Mouse (Mus musculus) large intestine, adult 2 months (tissue): ENCODE data around the gene Zbtb26. TPM values are rescaled to one million over a fixed set of nuclear protein-coding genes. Genes with fewer than 3 reads are reported as not detected.

Experiments
- DNase-seq: peaks from one replicate; pipeline ENCODE4 v3.0.0-alpha.2; 2012; ENCODE audit warnings: low read depth, low spot score
- WGBS: fragments of 180-500 bp; shearing (Covaris S2); methylation state at CpG from one replicate; pipeline ENCODE4 v1.1.7; 2018; 5-methylcytosine and 5-hydroxymethylcytosine counted together
- polyA plus RNA-seq: library from polyadenylated mRNA; depleted of rRNA; stranded (reverse); fragments of >200 nt; gene quantifications from 2 replicates; pipeline ENCODE4 v1.2.3, GENCODE M21; 2012; rRNA removed

Zbtb26 gene
- 0.97 and 2.1 TPM in 2 replicates for polyA plus RNA-seq

GRCm38 (mm10) chr2:37442611-37443591, at the start of gene Zbtb26, which contains the start of the genes Zbtb6 and Rabgap1:
TSS of gene Zbtb26 (minus strand) at chr2:37443135.
TSS of gene Zbtb6 (minus strand) at chr2:37443171.
TSS of gene Rabgap1 (plus strand) at chr2:37443279.
- peak; percentile 92 for DNase-seq
- WGBS: 1% methylated on average over 51 of the region's 51 CpGs

GRCm38 (mm10) chr2:37488956-37489355, 46.0 kb upstream of the Zbtb26 start:
- DNase-seq: no peak
- 87% methylated on average over 2 of the region's 2 CpGs for WGBS

GRCm38 (mm10) chr2:37486408-37486807, 43.5 kb upstream of the Zbtb26 start:
- no peak for DNase-seq

- 81% methylated on average over 1 of the region's 1 CpGs for WGBS
- peak; percentile 16 for DNase-seq
Measured at GRCm38 (mm10) chr2:37485370-37485769, 42.4 kb upstream of the Zbtb26 start.

GRCm38 (mm10) chr2:37484165-37484564, 41.2 kb upstream of the Zbtb26 start:
- no peak for DNase-seq
- WGBS: 66% methylated on average over 2 of the region's 2 CpGs

- 88% methylated on average over 2 of the region's 2 CpGs for WGBS
- DNase-seq: no peak
Measured at GRCm38 (mm10) chr2:37480039-37480438, 37.1 kb upstream of the Zbtb26 start.

GRCm38 (mm10) chr2:37479559-37479958, 36.6 kb upstream of the Zbtb26 start:
- no peak for DNase-seq

- DNase-seq: no peak
- WGBS: 77% methylated on average over 4 of the region's 4 CpGs
Measured at GRCm38 (mm10) chr2:37466266-37466665, 23.3 kb upstream of the Zbtb26 start.

GRCm38 (mm10) chr2:37460707-37461106, 17.8 kb upstream of the Zbtb26 start:
- DNase-seq: no peak
- 97% methylated on average over 4 of the region's 4 CpGs for WGBS

GRCm38 (mm10) chr2:37452376-37452760, 9.4 kb upstream of the Zbtb26 start:
- 1% methylated on average over 24 of the region's 24 CpGs for WGBS
- DNase-seq: no peak

GRCm38 (mm10) chr2:37451667-37452375, 8.9 kb upstream of the Zbtb26 start:
- WGBS: 5% methylated on average over 43 of the region's 44 CpGs

GRCm38 (mm10) chr2:37431609-37432008, 11.3 kb downstream of the Zbtb26 start:
- DNase-seq: no peak

More at GRCm38 (mm10) chr2:37451667-37452375, 8.9 kb upstream of the Zbtb26 start:
- DNase-seq: peak; percentile 84

GRCm38 (mm10) chr2:37430593-37431464, 12.1 kb downstream of the Zbtb26 start:
- under 1% methylated on average over 38 of the region's 38 CpGs for WGBS
- DNase-seq: peak; percentile 85

More at GRCm38 (mm10) chr2:37431609-37432008, 11.3 kb downstream of the Zbtb26 start:
- 20% methylated on average over 7 of the region's 7 CpGs for WGBS

GRCm38 (mm10) chr2:37423671-37424070, 19.3 kb downstream of the Zbtb26 start:
- no peak for DNase-seq
- 50% methylated on average over 3 of the region's 3 CpGs for WGBS

- DNase-seq: peak; percentile 96
- WGBS: under 1% methylated on average over 59 of the region's 75 CpGs
Measured at GRCm38 (mm10) chr2:37422306-37423304, 20.3 kb downstream of the Zbtb26 start, which contains the start of gene Rc3h2. TSS of gene Rc3h2 (minus strand) at chr2:37422903.

GRCm38 (mm10) chr2:37421903-37422302, 21.0 kb downstream of the Zbtb26 start:
- WGBS: 2% methylated on average over 3 of the region's 3 CpGs
- DNase-seq: no peak

GRCm38 (mm10) chr2:37395539-37395938, 47.4 kb downstream of the Zbtb26 start:
- no peak for DNase-seq
- 7% methylated on average over 1 of the region's 1 CpGs for WGBS

GRCm38 (mm10) chr2:37382921-37383320, 60.0 kb downstream of the Zbtb26 start:
- 93% methylated on average over 9 of the region's 9 CpGs for WGBS
- no peak for DNase-seq
